Mouse (Mus musculus) hindbrain, embryonic 16.5 days (tissue): Measurements from ENCODE around the gene Tlx2. TPM values are rescaled to one million over a fixed set of nuclear protein-coding genes. Genes with fewer than 3 reads are reported as not detected.

Source experiments
- ATAC-seq: fragments of 200-750 bp; cut with Nextera tagmentation; 2 replicates; pipeline ENCODE4 v1.8.0; 2017; ENCODE audit warnings: moderate TSS enrichment, moderate library complexity
- H3K27ac ChIP-seq: fragments of 300-500 bp; sonication (generic); 2 replicates; pipeline ENCODE4 v1.5.1; 2014; ENCODE audit warnings: low read depth, mild to moderate bottlenecking, control low read depth, low read length, moderate library complexity
- H3K27me3 ChIP-seq: fragments of 300-500 bp; sonication (generic); replicated peaks from 2 replicates; pipeline ENCODE4 v1.6.1; 2014; ENCODE audit warnings: low read length; ENCODE audit not compliant: control insufficient read depth, insufficient read depth
- H3K36me3 ChIP-seq: fragments of 300-500 bp; sonication (generic); 2 replicates; pipeline ENCODE4 v1.6.1; 2014; ENCODE audit warnings: mild to moderate bottlenecking, low read length, moderate library complexity, mixed read lengths; ENCODE audit not compliant: control insufficient read depth, insufficient read depth
- H3K4me1 ChIP-seq: fragments of 300-500 bp; sonication (generic); 2 replicates; pipeline ENCODE4 v1.6.1; 2014; ENCODE audit warnings: low read depth, low read length; ENCODE audit not compliant: control insufficient read depth, insufficient read depth
- H3K4me2 ChIP-seq: fragments of 300-500 bp; sonication (generic); 2 replicates; pipeline ENCODE4 v1.6.1; 2014; ENCODE audit warnings: mild to moderate bottlenecking, low read length, control low read depth, moderate library complexity
- H3K4me3 ChIP-seq: fragments of 300-500 bp; sonication (generic); 2 replicates; pipeline ENCODE4 v1.5.1; 2014; ENCODE audit warnings: mild to moderate bottlenecking, low read length, control low read depth, moderate library complexity
- H3K9ac ChIP-seq: fragments of 300-500 bp; sonication (generic); 2 replicates; pipeline ENCODE4 v1.6.1; 2014; ENCODE audit warnings: low read depth, mild to moderate bottlenecking, control low read depth, low read length, moderate library complexity
- H3K9me3 ChIP-seq: fragments of 300-500 bp; sonication (generic); 2 replicates; pipeline ENCODE4 v1.6.1; 2014; ENCODE audit warnings: mild to moderate bottlenecking, low read length, moderate library complexity; ENCODE audit not compliant: control insufficient read depth
- WGBS: fragments of 180-500 bp; shearing (Covaris S2); extraction: QIAGEN DNeasy Blood & Tissue Kit; methylation state at CpG from one replicate; pipeline ENCODE4 v1.1.7; 2014; 5-methylcytosine and 5-hydroxymethylcytosine counted together
- polyA plus RNA-seq: library from polyadenylated mRNA; unstranded; fragments of >200 nt; fragmentation: Nextera tagmentation; extraction: Ambion mirVana; gene quantifications from 2 replicates; pipeline ENCODE4 v1.2.1, GENCODE M21; 2015

The Tlx2 gene
- polyA plus RNA-seq, 1 experiment from 2014 or later: 0.16 TPM

DNA sequence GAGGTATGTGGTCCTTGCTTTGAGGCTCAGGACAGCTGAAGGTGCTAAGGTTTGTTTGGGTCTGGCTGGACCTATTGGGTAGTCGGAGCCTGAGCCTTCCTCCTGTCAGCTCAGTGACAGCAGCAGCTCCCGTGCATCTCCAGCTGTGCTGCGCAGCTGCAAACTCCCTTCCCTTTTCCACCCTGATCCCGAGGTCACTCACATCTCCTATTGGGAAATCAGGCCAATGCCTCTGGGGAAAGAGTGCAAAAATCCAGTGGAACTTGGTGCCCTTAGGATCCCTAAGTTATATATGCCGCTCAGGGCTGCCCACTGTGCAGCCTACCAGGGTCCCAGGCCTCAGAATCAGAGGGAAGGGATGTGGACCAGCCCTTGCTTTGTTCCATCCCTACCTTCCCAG lies 13.4 kb upstream of the Tlx2 start:
- peaks cover 54% of the 10 kb centered on the region for H3K27me3 ChIP-seq
- no peak overlapping the region for H3K27ac ChIP-seq
- H3K4me3 ChIP-seq: no peak overlapping the region
- peaks cover 11% of the 10 kb centered on the region for H3K4me1 ChIP-seq
- no peak overlapping the region for H3K9ac ChIP-seq
- peaks cover 6% of the 10 kb centered on the region; the same call in 1 of the 2 replicates for H3K36me3 ChIP-seq
- no peaks in the 10 kb centered on the region for H3K9me3 ChIP-seq
- ATAC-seq: no peak
- WGBS: 8% methylated on average over 5 of the region's 5 CpGs
- no peak overlapping the region for H3K4me2 ChIP-seq

DNA sequence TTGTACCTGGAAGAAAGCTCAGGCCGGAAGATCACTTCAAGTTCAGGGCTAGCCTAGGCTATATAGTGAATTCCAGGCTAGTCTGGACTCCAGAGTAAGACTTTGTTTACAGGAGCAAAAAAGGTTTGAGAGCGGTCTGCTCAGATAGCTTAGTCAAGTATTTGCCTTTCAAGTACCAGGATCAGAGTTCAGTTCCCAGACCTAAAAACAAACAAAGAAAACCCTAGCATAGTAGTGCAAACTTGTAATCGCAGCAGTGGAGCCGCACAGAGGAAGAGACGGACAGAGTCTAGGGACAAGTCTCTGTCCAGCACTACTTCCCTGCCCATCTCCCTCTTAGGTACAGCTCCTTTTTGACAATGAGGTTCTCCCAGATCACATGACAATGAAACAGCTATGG lies 10.1 kb upstream of the Tlx2 start:
- Histone ChIP-seq H3K4me2 (no peak overlapping the region), H3K9ac (no peak overlapping the region), H3K36me3 (peaks cover 6% of the 10 kb centered on the region; the same call in 1 of the 2 replicates), H3K4me1 (peaks cover 11% of the 10 kb centered on the region), H3K9me3 (no peaks in the 10 kb centered on the region), H3K4me3 (no peak overlapping the region), H3K27me3 (peaks cover 41% of the 10 kb centered on the region), H3K27ac (no peak overlapping the region)
- over 99% methylated on average over 5 of the region's 5 CpGs for WGBS
- no peak for ATAC-seq

DNA sequence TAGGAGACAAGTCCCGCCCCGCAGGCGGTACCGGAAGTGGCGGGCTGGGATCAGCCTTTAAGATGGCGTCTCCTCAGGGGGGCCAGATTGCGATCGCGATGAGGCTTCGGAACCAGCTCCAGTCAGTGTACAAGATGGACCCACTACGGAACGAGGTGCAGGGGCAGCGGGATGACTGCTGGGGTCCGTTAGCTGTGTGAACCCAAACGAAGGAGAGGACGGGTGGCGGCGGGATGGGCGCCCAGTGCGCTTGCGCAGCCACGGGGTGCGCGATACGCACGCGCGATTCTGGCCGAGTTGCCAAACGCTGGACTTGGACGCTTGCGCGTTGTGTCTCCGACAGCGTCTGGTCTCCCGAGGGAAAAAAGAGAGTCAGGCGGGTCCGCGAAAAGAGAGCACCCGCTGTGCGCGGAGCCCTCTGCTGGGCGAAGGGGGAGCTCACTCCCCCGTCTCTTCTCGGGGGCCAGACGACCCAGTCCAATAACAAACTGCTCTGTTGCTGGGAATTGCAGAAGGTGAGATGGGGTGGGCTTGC lies 8.3 kb upstream of the Tlx2 start:
- peak overlapping the region; percentile 88 for H3K4me3 ChIP-seq
- H3K27ac ChIP-seq: peak overlapping the region; percentile 92
- no peaks in the 10 kb centered on the region for H3K9me3 ChIP-seq
- H3K4me1 ChIP-seq: peaks cover 11% of the 10 kb centered on the region
- under 1% methylated on average over 46 of the region's 46 CpGs for WGBS
- H3K4me2 ChIP-seq: peak overlapping the region; percentile 97
- ATAC-seq: peak; percentile 95
- H3K36me3 ChIP-seq: peaks cover 6% of the 10 kb centered on the region; the same call in 1 of the 2 replicates
- H3K27me3 ChIP-seq: peaks cover 40% of the 10 kb centered on the region
- peak overlapping the region; percentile 87 for H3K9ac ChIP-seq

DNA sequence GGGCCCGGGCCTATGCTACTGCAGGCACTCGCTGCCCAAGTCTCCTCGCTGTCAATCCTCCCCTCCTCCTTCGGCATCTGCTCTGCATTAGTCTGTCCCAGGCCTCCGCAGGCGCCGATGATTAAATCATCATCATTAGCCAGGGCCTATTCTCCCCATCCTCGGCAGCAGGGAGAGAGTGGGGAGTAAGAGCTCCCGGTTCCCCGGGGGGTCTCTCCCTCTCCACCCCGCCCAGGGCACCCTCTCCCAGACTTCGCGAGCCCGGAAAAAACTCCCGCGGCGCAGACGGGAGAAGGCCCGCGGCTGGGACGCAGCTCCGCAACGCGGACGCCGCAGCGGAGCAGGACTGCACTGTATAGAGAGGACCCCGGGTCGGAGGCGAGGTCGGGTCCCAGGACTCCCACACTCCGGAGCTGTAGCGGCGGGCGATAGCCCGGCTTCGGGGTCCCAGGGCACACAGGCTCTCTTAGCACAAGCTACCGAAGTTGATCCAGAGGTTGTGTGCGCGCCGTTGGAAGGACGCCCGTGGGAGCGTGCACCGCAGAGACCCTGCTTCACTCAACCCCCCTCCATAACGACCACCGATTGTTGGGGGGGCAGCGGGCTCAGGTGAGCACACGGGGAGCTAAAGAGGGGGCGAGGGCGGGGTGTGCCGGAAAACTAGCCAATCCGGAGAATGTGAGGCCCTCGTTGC lies 7.7 kb upstream of the Tlx2 start, which contains the start of gene Pcgf1:
Gene Pcgf1 (plus strand): TSS at position 240 of the 694 bp plus-strand sequence.
- peak within 1 kb of the TSS; percentile 92 for H3K27ac ChIP-seq
- H3K27me3 ChIP-seq: peaks cover 35% of the 10 kb centered on the region
- H3K4me3 ChIP-seq: peak within 1 kb of the TSS; percentile 88
- H3K4me2 ChIP-seq: peak within 1 kb of the TSS; percentile 97
- H3K9ac ChIP-seq: peak within 1 kb of the TSS; percentile 87
- peaks cover 6% of the 10 kb centered on the region; the same call in 1 of the 2 replicates for H3K36me3 ChIP-seq
- H3K4me1 ChIP-seq: peaks cover 11% of the 10 kb centered on the region
- WGBS: under 1% methylated on average over 53 of the region's 54 CpGs
- peak; percentile 83 for ATAC-seq
- H3K9me3 ChIP-seq: no peaks in the 10 kb centered on the region

DNA sequence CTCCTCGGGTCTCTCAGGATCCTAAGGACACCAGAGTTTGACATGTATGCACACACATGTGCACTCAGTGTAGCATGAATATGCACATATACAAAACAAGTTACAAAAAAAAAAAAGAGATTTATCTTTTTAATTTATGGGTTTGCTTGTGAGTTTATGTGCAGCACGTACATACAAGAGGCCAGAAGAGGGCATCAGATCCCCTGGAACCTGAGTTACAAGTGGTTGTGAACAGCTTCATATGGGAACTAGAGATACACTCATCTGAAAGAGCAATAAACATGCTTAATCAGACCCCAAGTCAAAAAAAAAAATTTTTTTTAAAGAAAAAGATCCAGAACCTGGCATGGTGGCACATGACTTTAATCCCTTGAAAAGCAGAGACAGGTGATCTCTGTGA lies 4.9 kb upstream of the Tlx2 start:
- Histone ChIP-seq H3K4me1 (peaks cover 15% of the 10 kb centered on the region), H3K27me3 (peaks cover 47% of the 10 kb centered on the region), H3K9me3 (no peaks in the 10 kb centered on the region), H3K9ac (no peak overlapping the region), H3K36me3 (no peaks in the 10 kb centered on the region), H3K4me2 (no peak overlapping the region), H3K4me3 (no peak overlapping the region), H3K27ac (no peak overlapping the region)
- ATAC-seq: no peak
- 16% methylated on average over 2 of the region's 2 CpGs for WGBS

DNA sequence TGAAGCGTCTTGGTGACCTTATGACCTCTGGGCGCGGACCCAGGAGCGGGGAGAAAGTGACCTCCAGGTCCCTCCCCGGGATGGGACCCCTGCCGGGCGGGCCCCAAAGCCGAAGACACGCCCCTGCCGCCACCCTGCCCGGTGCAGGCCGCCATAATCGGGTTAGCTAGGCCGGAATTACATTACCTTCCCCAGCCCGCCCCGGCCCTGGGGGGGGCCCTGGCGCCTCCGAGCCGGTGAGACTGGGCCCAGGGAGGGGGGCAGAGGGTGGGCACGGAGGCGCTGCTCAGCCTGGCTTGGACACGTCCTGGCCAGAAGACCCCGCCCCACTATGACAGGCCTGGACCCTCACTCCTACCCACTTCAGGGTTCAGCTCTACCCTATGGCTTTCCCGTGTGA lies 1.1 kb upstream of the Tlx2 start:
- Histone ChIP-seq H3K4me3 (no peak overlapping the region), H3K27ac (no peak overlapping the region), H3K9ac (no peak overlapping the region), H3K4me2 (no peak overlapping the region), H3K36me3 (no peaks in the 10 kb centered on the region), H3K4me1 (peaks cover 7% of the 10 kb centered on the region; the same call in 1 of the 2 replicates), H3K27me3 (peaks cover 74% of the 10 kb centered on the region), H3K9me3 (no peaks in the 10 kb centered on the region)
- 1% methylated on average over 19 of the region's 24 CpGs for WGBS
- ATAC-seq: peak; percentile 41; the same call in 1 of the 2 replicates

DNA sequence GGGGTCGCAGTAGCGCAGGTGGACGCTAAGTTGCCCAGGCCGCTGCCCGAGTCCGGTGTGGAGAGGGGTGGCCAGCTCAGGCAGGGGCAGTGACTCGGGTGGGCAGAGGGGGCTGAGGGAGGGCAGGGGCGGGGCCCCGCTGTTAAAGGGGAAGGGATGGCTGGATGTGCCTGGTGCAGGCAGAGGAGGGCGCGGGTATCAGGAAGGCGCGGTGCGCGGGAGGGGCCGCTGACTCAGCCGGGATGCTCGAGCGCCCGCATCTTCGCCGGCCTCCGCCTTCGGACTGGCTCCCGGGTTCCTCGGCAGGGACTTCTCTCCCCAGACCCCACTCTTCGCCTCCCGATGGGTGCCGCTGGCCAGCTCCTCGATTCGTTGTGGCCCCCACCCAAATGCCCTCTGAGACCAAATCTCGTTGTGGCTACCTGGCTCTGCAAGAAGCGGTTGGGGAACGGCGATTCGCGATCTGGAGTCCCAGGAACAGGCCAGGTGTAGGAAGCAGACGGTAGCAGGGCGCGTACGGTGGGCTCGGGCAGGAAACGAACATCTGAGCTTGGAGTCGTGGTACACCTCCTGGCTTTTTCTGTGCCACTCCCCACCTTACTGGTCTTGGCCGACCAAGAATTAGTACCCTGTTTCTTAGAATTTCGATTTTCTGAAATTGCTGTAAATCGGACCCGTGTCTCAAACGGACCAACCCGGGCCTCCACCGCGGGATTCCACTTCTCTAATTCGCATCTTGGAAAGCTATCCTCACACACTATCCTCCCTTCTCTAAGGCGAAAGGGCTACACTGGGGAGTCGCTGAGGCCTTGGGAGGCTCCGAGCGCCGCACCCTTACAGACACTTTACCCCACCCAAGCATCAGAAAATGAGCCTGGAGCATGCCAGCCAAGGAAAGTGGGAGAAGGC lies 472 bp upstream of the Tlx2 start:
- Histone ChIP-seq H3K27me3 (peaks cover 75% of the 10 kb centered on the region), H3K9me3 (no peaks in the 10 kb centered on the region), H3K4me2 (no peak overlapping the region; the same call in 1 of the 2 replicates), H3K36me3 (no peaks in the 10 kb centered on the region), H3K4me3 (peak overlapping the region; percentile 17; the same call in 1 of the 2 replicates), H3K9ac (no peak overlapping the region), H3K27ac (no peak overlapping the region), H3K4me1 (peaks cover 7% of the 10 kb centered on the region; the same call in 1 of the 2 replicates)
- no peak for ATAC-seq
- WGBS: 1% methylated on average over 50 of the region's 58 CpGs

DNA sequence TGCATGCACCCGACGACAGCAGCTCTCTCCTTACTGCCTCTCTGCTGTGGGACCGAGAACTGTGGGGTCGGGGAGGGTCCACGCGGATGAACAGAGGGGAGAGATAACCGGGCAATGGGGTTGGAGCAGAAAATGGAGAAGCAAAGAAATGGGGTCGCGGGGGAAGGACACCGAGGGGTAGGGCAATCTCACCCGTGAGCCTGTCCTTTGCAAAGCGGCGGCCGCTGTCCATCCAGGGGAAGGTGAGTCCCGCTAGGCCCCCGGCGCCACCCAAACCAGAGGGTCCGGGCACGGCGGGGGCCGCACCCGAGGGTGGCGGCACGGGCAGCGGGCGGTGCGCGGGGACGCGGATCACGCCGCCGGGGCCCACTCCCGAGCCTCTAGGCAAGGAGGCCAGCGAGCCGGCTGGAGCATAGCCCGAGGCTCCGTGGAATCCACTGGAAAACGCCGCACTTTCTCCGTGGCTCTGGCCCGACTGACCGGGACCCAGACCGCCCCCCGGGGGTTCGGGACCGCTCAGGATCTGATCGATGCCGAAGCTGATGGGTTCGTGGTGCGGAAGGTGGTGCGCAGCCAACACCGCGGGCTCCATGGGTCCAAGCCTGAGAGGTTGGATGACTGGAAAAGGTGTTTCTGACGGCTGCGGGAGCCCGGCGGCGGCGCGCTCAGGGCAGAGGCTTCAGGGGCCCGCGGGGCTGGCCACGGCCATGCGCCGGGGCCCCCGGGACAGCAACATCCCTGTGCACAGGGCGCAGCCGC lies 426 bp downstream of the Tlx2 start:
- no peak overlapping the region for H3K27ac ChIP-seq
- WGBS: under 1% methylated on average over 69 of the region's 69 CpGs
- ATAC-seq: no peak
- no peak overlapping the region for H3K9ac ChIP-seq
- no peaks in the 10 kb centered on the region for H3K36me3 ChIP-seq
- peaks cover 76% of the 10 kb centered on the region for H3K27me3 ChIP-seq
- H3K4me2 ChIP-seq: no peak overlapping the region; the same call in 1 of the 2 replicates
- H3K4me1 ChIP-seq: peaks cover 7% of the 10 kb centered on the region; the same call in 1 of the 2 replicates
- H3K9me3 ChIP-seq: no peaks in the 10 kb centered on the region
- peak overlapping the region; percentile 17; the same call in 1 of the 2 replicates for H3K4me3 ChIP-seq
